Mouse (Mus musculus) CH12.LX (cell line): ENCODE data around the gene Fastkd2.

ENCODE experiments used
- CHD1 ChIP-seq: IDR thresholded peaks from 2 replicates; pipeline ENCODE4 v1.6.1; 2012; ENCODE audit warnings: low read depth, low read length, improper control_type of control experiment, inconsistent platforms
- KAT2A ChIP-seq: IDR thresholded peaks from 2 replicates; pipeline ENCODE4 v1.6.1; 2012; ENCODE audit warnings: low read length, improper control_type of control experiment, inconsistent platforms; ENCODE audit not compliant: insufficient replicate concordance
- MYC ChIP-seq: IDR thresholded peaks from 2 replicates; pipeline ENCODE4 v1.6.1; 2011; ENCODE audit warnings: low read depth, mild to moderate bottlenecking, improper control_type of control experiment, low read length
- PAX5 ChIP-seq: IDR thresholded peaks from 2 replicates; pipeline ENCODE4 v1.6.1; 2012; ENCODE audit warnings: low read length, inconsistent platforms, mixed read lengths
- POLR2A ChIP-seq: IDR thresholded peaks from 2 replicates; pipeline ENCODE4 v1.6.1; 2011; ENCODE audit warnings: low read depth, mild to moderate bottlenecking, improper control_type of control experiment, low read length
- ZMIZ1 ChIP-seq: IDR thresholded peaks from 2 replicates; pipeline ENCODE4 v1.6.1; 2012; ENCODE audit warnings: low read depth, mild to moderate bottlenecking, inconsistent platforms, low read length, improper control_type of control experiment

GRCm38 (mm10) chr1:63768112-63768511, 37.7 kb downstream of the Fastkd2 start:
- TF ChIP-seq ZMIZ1 = no peak
- TF ChIP-seq MYC = no peak
- no peak for TF ChIP-seq CHD1
- TF ChIP-seq KAT2A = no peak
- no peak for TF ChIP-seq PAX5
- no peak for TF ChIP-seq POLR2A
